Comparison of ENCODE assay signal across 1 mouse cellular context in the genomic region with DNA sequence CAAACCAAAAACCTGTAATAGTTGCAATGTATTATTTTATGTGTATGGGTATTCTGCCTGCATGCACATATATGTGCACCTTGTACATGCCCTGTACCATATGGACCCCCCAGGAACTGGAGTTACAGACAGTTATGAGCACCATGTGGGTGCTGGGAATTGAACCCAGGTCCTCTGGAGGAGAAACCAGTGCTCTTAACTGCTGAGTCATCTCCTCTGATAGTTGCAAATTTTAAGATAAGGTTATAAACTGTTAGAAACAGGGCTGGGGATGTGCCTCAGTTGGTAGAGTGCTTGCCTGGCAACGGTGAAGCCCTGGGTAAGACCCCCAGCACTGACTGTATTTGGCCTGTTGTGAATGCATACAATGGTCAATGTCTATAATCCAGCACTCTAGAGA.
TF ChIP-seq lines count a peak whose summit lies in the region.

No protein-coding gene starts in this region.

TF ChIP-seq in MEL, 35 proteins besides CTCF, POLR2A, EP300 and RAD21 (continued from another document):
- TF ChIP-seq TBP (IDR thresholded peaks at IDR 0.05; ENCODE audit: low read depth, low read length) (no peak), GABPA (IDR thresholded peaks at IDR 0.05; ENCODE audit: low read depth, low read length) (peak; percentile 89)
